Mouse (Mus musculus): ENCODE measurements at regions not wholly inside any gene's neighbourhood (a gene's known extent, or its start where the extent isn't known, plus 50 kb on each side); places are given as distances from the start of the nearest gene placed in this dataset.

GRCm38 (mm10) chr3:18908737-18909136 lies 719.7 kb downstream of the 1700064H15Rik start:
- ATAC-seq (ENCODE audit: poor library complexity, severe bottlenecking), result no peak

- ATAC-seq (ENCODE audit: poor library complexity, severe bottlenecking), result no peak
Measured at GRCm38 (mm10) chr3:18928401-18929104, 699.9 kb downstream of the 1700064H15Rik start.

- no peak for ATAC-seq (ENCODE audit: poor library complexity, severe bottlenecking)
Measured at GRCm38 (mm10) chr3:18929105-18929492, 699.4 kb downstream of the 1700064H15Rik start.

GRCm38 (mm10) chr3:18932983-18933726 lies 695.3 kb downstream of the 1700064H15Rik start:
- no peak for ATAC-seq (ENCODE audit: poor library complexity, severe bottlenecking)

GRCm38 (mm10) chr3:18934891-18935290 lies 693.6 kb downstream of the 1700064H15Rik start:
- no peak for ATAC-seq (ENCODE audit: poor library complexity, severe bottlenecking)

- ATAC-seq (ENCODE audit: poor library complexity, severe bottlenecking), result no peak
Measured at GRCm38 (mm10) chr3:18937333-18938122, 690.9 kb downstream of the 1700064H15Rik start.

GRCm38 (mm10) chr3:18941301-18942177 lies 686.9 kb downstream of the 1700064H15Rik start:
- ATAC-seq (ENCODE audit: poor library complexity, severe bottlenecking), result no peak

- no peak for ATAC-seq (ENCODE audit: poor library complexity, severe bottlenecking)
Measured at GRCm38 (mm10) chr3:18960341-18960740, 668.1 kb downstream of the 1700064H15Rik start.

GRCm38 (mm10) chr3:18988662-18989061 lies 639.8 kb downstream of the 1700064H15Rik start:
- no peak for ATAC-seq (ENCODE audit: poor library complexity, severe bottlenecking)

- ATAC-seq (ENCODE audit: poor library complexity, severe bottlenecking), result no peak
Measured at GRCm38 (mm10) chr3:18989577-18990240, 638.8 kb downstream of the 1700064H15Rik start.

- no peak for ATAC-seq (ENCODE audit: poor library complexity, severe bottlenecking)
Measured at GRCm38 (mm10) chr3:19000179-19000578, 628.3 kb downstream of the 1700064H15Rik start.

GRCm38 (mm10) chr3:19002056-19002455 lies 626.4 kb downstream of the 1700064H15Rik start:
- no peak for ATAC-seq (ENCODE audit: poor library complexity, severe bottlenecking)

- ATAC-seq (ENCODE audit: poor library complexity, severe bottlenecking), result no peak
Measured at GRCm38 (mm10) chr3:19004792-19005191, 623.7 kb downstream of the 1700064H15Rik start.

- no peak for ATAC-seq (ENCODE audit: poor library complexity, severe bottlenecking)
Measured at GRCm38 (mm10) chr3:19044566-19044965, 583.9 kb downstream of the 1700064H15Rik start.

GRCm38 (mm10) chr3:19045933-19046332 lies 582.5 kb downstream of the 1700064H15Rik start:
- ATAC-seq (ENCODE audit: poor library complexity, severe bottlenecking), result no peak

GRCm38 (mm10) chr3:19046610-19047009 lies 581.9 kb downstream of the 1700064H15Rik start:
- no peak for ATAC-seq (ENCODE audit: poor library complexity, severe bottlenecking)

- no peak for ATAC-seq (ENCODE audit: poor library complexity, severe bottlenecking)
Measured at GRCm38 (mm10) chr3:19055961-19056360, 572.5 kb downstream of the 1700064H15Rik start.

- ATAC-seq (ENCODE audit: poor library complexity, severe bottlenecking), result no peak
Measured at GRCm38 (mm10) chr3:19056623-19057022, 571.9 kb downstream of the 1700064H15Rik start.

GRCm38 (mm10) chr3:19059906-19060870 lies 568.3 kb downstream of the 1700064H15Rik start:
- ATAC-seq (ENCODE audit: poor library complexity, severe bottlenecking), result no peak

Data from megakaryocyte, adult 5-6 weeks (primary cell).